ENCODE assay signal across 24 mouse cellular contexts in the genomic region with DNA sequence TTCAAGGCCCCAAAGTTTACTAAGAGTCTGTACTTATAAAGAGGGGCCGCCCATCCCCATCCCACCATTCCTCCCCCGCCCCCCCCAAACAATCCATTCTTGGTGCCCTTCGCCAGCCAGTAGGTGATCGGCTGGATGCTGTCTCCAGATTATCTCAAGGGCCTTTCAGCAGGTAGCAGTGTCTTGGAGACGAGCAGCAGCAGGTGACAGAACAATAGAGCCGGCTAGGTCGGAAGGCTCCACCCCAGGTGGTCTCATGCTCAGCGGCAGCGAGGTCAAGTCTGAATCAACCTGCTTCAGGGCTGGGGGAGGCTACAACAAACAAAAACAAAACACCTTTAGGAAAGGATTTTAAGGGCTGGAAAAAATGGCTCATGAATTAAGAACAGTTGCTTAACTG. TPM values are rescaled to one million over a fixed set of nuclear protein-coding genes. Genes with fewer than 3 reads are reported as not detected.
DNase-seq lines count a peak whose midpoint lies in the region; ATAC-seq and TF ChIP-seq lines count a peak whose summit lies in the region.
"Had no signal": no experiment of that assay in that cellular context is flagged by ENCODE, and none has a peak within 500 bp of the region (broad histone marks: within the 10 kb centered on the region; RNA-seq: fewer than 3 reads in every experiment).

No protein-coding gene starts in this region.

- TF ChIP-seq POLR2A in kidney, adult 2 months (IDR thresholded peaks at IDR 0.05; ENCODE audit: low read depth, low read length), result no peak

- no peak for ATAC-seq in kidney, postnatal 0 days (replicated peaks; ENCODE audit: low FRiP score, low read depth)
- no peak for ATAC-seq in liver, embryonic 12.5 days
- no peak for ATAC-seq in stomach, embryonic 16.5 days (ENCODE audit: insufficient read depth, low FRiP score)
- ATAC-seq in erythroid progenitor cell, adult 5-6 weeks (replicated peaks; ENCODE audit: low FRiP score, poor library complexity, severe bottlenecking), result no peak
- ATAC-seq: forebrain, embryonic 14.5 days; hindbrain, postnatal 0 days; Patski had no signal

- no peaks in the 10 kb centered on the region for H3K9me3 ChIP-seq in kidney, postnatal 0 days (replicated peaks; ENCODE audit: low read length)
- no peaks in the 10 kb centered on the region for H3K9me3 ChIP-seq in liver, embryonic 12.5 days (replicated peaks)
- no peaks in the 10 kb centered on the region for H3K9me3 ChIP-seq in stomach, embryonic 16.5 days (replicated peaks; ENCODE audit: control insufficient read depth, low read length)
- H3K9me3 ChIP-seq: heart, embryonic 15.5 days; limb, embryonic 12.5 days; lung, embryonic 15.5 days; neural tube, embryonic 12.5 days had no signal

- H3K36me3 ChIP-seq in kidney, postnatal 0 days (ENCODE audit: insufficient read depth, low read length), result no peaks in the 10 kb centered on the region
- H3K36me3 ChIP-seq in kidney, adult 2 months (ENCODE audit: control insufficient read depth, insufficient read depth, low read length), result no peaks in the 10 kb centered on the region
- H3K36me3 ChIP-seq in liver, embryonic 12.5 days, result no peaks in the 10 kb centered on the region
- H3K36me3 ChIP-seq in stomach, embryonic 16.5 days (ENCODE audit: control insufficient read depth, insufficient read depth, low read length), result no peaks in the 10 kb centered on the region
- H3K36me3 ChIP-seq: embryonic facial prominence, embryonic 12.5 days; heart, embryonic 15.5 days; hindbrain, embryonic 10.5 days; limb, embryonic 12.5 days; lung, embryonic 15.5 days; neural tube, embryonic 12.5 days had no signal

- 51% methylated on average over 9 of the region's 9 CpGs for WGBS in kidney, postnatal 0 days
- 46% methylated on average over 9 of the region's 9 CpGs for WGBS in kidney, adult 2 months
- 64% methylated on average over 9 of the region's 9 CpGs for WGBS in liver, embryonic 12.5 days (ENCODE audit: insufficient replicate concordance)
- WGBS in stomach, embryonic 16.5 days, result 30% methylated on average over 9 of the region's 9 CpGs

- H3K4me3 ChIP-seq in kidney, postnatal 0 days (replicated peaks; ENCODE audit: low read depth, low read length), result no peak overlapping the region
- no peak overlapping the region for H3K4me3 ChIP-seq in kidney, adult 2 months (ENCODE audit: insufficient read depth, low read depth, low read length)
- no peak overlapping the region for H3K4me3 ChIP-seq in liver, embryonic 12.5 days
- no peak overlapping the region for H3K4me3 ChIP-seq in stomach, embryonic 16.5 days (replicated peaks; ENCODE audit: low read length)
- H3K4me3 ChIP-seq: embryonic facial prominence, embryonic 12.5 days; erythroblast, embryonic 14.5 days; heart, embryonic 15.5 days; hindbrain, embryonic 10.5 days; limb, embryonic 12.5 days; lung, embryonic 15.5 days; neural tube, embryonic 12.5 days had no signal

- no peaks in the 10 kb centered on the region for H3K4me1 ChIP-seq in kidney, postnatal 0 days (replicated peaks; ENCODE audit: insufficient read depth, low read length)
- no peaks in the 10 kb centered on the region for H3K4me1 ChIP-seq in kidney, adult 2 months (ENCODE audit: control insufficient read depth, insufficient read depth, low read length)
- no peaks in the 10 kb centered on the region for H3K4me1 ChIP-seq in liver, embryonic 12.5 days
- no peaks in the 10 kb centered on the region for H3K4me1 ChIP-seq in stomach, embryonic 16.5 days (ENCODE audit: control insufficient read depth, insufficient read depth, low read length)
- H3K4me1 ChIP-seq: embryonic facial prominence, embryonic 12.5 days; heart, embryonic 15.5 days; limb, embryonic 12.5 days; lung, embryonic 15.5 days; neural tube, embryonic 12.5 days had no signal

- H3K27me3 ChIP-seq in kidney, postnatal 0 days (ENCODE audit: insufficient read depth, low read length), result no peaks in the 10 kb centered on the region
- H3K27me3 ChIP-seq in kidney, adult 2 months (replicated peaks; ENCODE audit: control insufficient read depth, insufficient read depth, low read length), result no peaks in the 10 kb centered on the region
- H3K27me3 ChIP-seq in liver, embryonic 12.5 days (replicated peaks), result no peaks in the 10 kb centered on the region
- no peaks in the 10 kb centered on the region for H3K27me3 ChIP-seq in stomach, embryonic 16.5 days (ENCODE audit: control insufficient read depth, insufficient read depth, low read length)
- H3K27me3 ChIP-seq: embryonic facial prominence, embryonic 12.5 days; heart, embryonic 15.5 days; limb, embryonic 12.5 days; lung, embryonic 15.5 days; neural tube, embryonic 12.5 days; Patski had no signal

- peak overlapping the region; percentile 70 for H3K27ac ChIP-seq in kidney, postnatal 0 days
- no peak overlapping the region for H3K27ac ChIP-seq in kidney, adult 2 months (ENCODE audit: insufficient read depth, low read depth, low read length)
- H3K27ac ChIP-seq in liver, embryonic 12.5 days, result peak overlapping the region; percentile 71
- H3K27ac ChIP-seq in stomach, embryonic 16.5 days (ENCODE audit: low read length), result peak overlapping the region; percentile 60
- H3K27ac ChIP-seq: embryonic facial prominence, embryonic 12.5 days; heart, embryonic 15.5 days; hindbrain, embryonic 10.5 days; hindbrain, postnatal 0 days; limb, embryonic 12.5 days; lung, embryonic 15.5 days; neural tube, embryonic 12.5 days had no signal

- no peak overlapping the region for H3K4me2 ChIP-seq in kidney, postnatal 0 days (ENCODE audit: low read length)
- no peak overlapping the region for H3K4me2 ChIP-seq in liver, embryonic 12.5 days
- H3K4me2 ChIP-seq in stomach, embryonic 16.5 days (ENCODE audit: low read depth, low read length), result 0 out of 2 replicates have a peak overlapping the region, but pooled peaks have one; percentile 4
- H3K4me2 ChIP-seq: embryonic facial prominence, embryonic 12.5 days; heart, embryonic 15.5 days; limb, embryonic 12.5 days; lung, embryonic 15.5 days; neural tube, embryonic 12.5 days had no signal

- DNase-seq in kidney, postnatal 0 days (ENCODE audit: low spot score), result no peak
- DNase-seq in kidney, adult 2 months, result no peak
- peak; percentile 83 for DNase-seq in WW6 (ENCODE audit: low read depth, low spot score)
- no peak for DNase-seq in layer of hippocampus, adult 11-12 months (ENCODE audit: low spot score)
- no peak for DNase-seq in adrenal gland, postnatal 4 days (ENCODE audit: low spot score in 2 of 2)
- DNase-seq: cerebellum, adult 8-10 months; gastrocnemius, postnatal 14 days; kidney, postnatal 25 days; lung, postnatal 4 days; right cerebral cortex, postnatal 4 days; thymus, postnatal 14 days had no signal

- H3K9ac ChIP-seq in kidney, postnatal 0 days (ENCODE audit: low read depth, low read length), result no peak overlapping the region
- no peak overlapping the region for H3K9ac ChIP-seq in liver, embryonic 12.5 days
- no peak overlapping the region for H3K9ac ChIP-seq in stomach, embryonic 16.5 days (ENCODE audit: low read length)
- H3K9ac ChIP-seq: embryonic facial prominence, embryonic 12.5 days; heart, embryonic 15.5 days; limb, embryonic 12.5 days; lung, embryonic 15.5 days; neural tube, embryonic 12.5 days had no signal

- no peak for TF ChIP-seq CTCF in kidney, postnatal 0 days (IDR thresholded peaks at IDR 0.05; ENCODE audit: low read depth)
- no peak for TF ChIP-seq CTCF in kidney, adult 2 months (conservative IDR thresholded peaks at IDR 0.05; ENCODE audit: insufficient read depth, insufficient read length, low read depth, low read length)

RNA-seq across cellular contexts. Expression of gene Actr2, which starts 32.7 kb away (rescaled TPM):
- polyA plus RNA-seq in kidney, postnatal 0 days (2015; fragmentation: Nextera tagmentation; extraction: Ambion mirVana), result 103 and 111 TPM in 2 replicates
- 25.3 and 38.8 TPM in 2 replicates for polyA plus RNA-seq in kidney, adult 2 months (2012; rRNA removed)
- polyA plus RNA-seq in liver, embryonic 12.5 days (2016; fragmentation: Nextera tagmentation; extraction: Ambion mirVana), result 77.8 and 78.1 TPM in 2 replicates
- 126 and 137 TPM in 2 replicates for polyA plus RNA-seq in stomach, embryonic 16.5 days (2015; fragmentation: Nextera tagmentation; extraction: Ambion mirVana)
- total RNA-seq in adrenal gland, postnatal 4 days (2021), result 100 to 1,000 TPM; 119 to 125 TPM
- 81.1 and 109 TPM in 2 replicates for total RNA-seq in erythroid progenitor cell, adult 5-6 weeks (2015; ENCODE audit: low replicate concordance)
- 74.9 and 102 TPM in 2 replicates for total RNA-seq in erythroid progenitor cell, adult 5-6 weeks (2017; ENCODE audit: low replicate concordance)

RNA-seq across cellular contexts. Expression of gene Rab1a, which starts 55.8 kb away (rescaled TPM):
- polyA plus RNA-seq in kidney, postnatal 0 days (2015; fragmentation: Nextera tagmentation; extraction: Ambion mirVana), result 322 and 341 TPM in 2 replicates
- 97.5 and 119 TPM in 2 replicates for polyA plus RNA-seq in kidney, adult 2 months (2012; rRNA removed)
- polyA plus RNA-seq in liver, embryonic 12.5 days (2016; fragmentation: Nextera tagmentation; extraction: Ambion mirVana), result 130 and 132 TPM in 2 replicates
- polyA plus RNA-seq in stomach, embryonic 16.5 days (2015; fragmentation: Nextera tagmentation; extraction: Ambion mirVana), result 300 and 317 TPM in 2 replicates
- total RNA-seq in adrenal gland, postnatal 4 days (2021), result 100 to 1,000 TPM; 153 to 164 TPM
- total RNA-seq in erythroid progenitor cell, adult 5-6 weeks (2015; ENCODE audit: low replicate concordance), result 86.1 and 103 TPM in 2 replicates
- total RNA-seq in erythroid progenitor cell, adult 5-6 weeks (2017; ENCODE audit: low replicate concordance), result 40.2 and 60.6 TPM in 2 replicates
